Mouse (Mus musculus): Measurements from ENCODE around the gene Nova1.

Nova1 gene

DNA sequence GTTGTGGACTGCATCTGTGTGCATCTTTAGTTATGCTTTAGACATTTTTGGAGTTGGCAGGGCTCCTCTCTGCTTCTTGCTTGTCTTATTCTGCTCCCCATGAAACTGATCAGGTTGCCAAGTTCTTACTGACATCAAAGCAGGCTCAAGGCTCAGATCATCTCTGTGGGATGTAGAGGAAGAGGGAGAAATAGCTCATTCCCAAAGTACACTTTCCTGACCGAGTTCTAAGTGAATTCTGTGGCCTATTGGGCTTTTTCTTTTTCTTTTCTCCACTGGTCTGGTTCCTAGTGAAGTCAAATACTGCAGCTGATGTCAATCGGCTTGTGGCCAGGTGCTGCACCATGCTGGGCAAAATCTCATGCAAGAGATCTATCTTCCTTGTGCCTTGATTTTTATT, 152.0 kb downstream of the Nova1 start:
- DNase-seq (ENCODE audit: low read depth): no peak

DNA sequence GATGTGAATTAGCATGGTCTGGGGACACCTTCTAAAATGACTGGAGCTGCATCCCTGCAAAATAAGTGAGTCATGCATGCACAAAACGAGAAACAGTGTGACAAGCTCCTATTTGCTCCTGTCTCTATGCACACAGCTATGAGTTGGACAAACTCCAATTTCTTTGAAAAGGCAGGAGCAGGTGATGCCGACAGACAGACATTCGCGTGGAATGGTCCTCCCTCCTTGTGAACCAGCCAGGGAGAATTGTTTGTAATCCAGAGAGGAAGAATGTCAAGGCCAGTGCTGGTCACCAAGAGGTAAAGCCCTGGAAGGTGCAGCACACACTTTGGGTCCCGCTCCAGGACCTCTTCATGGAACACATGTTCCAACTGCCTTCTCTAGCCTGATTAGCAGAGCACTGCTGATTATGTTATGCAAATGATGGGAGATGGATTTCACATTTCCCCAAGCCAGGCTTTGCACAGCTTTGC, 172.6 kb downstream of the Nova1 start:
- no peak for DNase-seq (ENCODE audit: low read depth)

- no peak for DNase-seq (ENCODE audit: low read depth)
Observed at GRCm38 (mm10) chr12:46645365-46645962, 173.3 kb downstream of the Nova1 start.

Data from c-Kit-positive CD71-negative TER-119-negative erythroid progenitor cells, embryonic 14.5 days (primary cell).